Mouse (Mus musculus) hindbrain, embryonic 10.5 days (tissue): ENCODE measurements around the gene Met. TPM values are rescaled to one million over a fixed set of nuclear protein-coding genes. Genes with fewer than 3 reads are reported as not detected.

ENCODE experiments used
- DNase-seq: peaks from one replicate; pipeline ENCODE4 v3.0.0-alpha.2; 2017; ENCODE audit warnings: low spot score
- H3K27ac ChIP-seq: fragments of 300-500 bp; sonication (generic); 2 replicates; pipeline ENCODE4 v1.5.1; 2016; ENCODE audit warnings: mild to moderate bottlenecking, moderate library complexity
- H3K27me3 ChIP-seq: fragments of 300-500 bp; sonication (generic); 2 replicates; pipeline ENCODE4 v1.6.1; 2016; ENCODE audit warnings: mild to moderate bottlenecking; ENCODE audit not compliant: poor library complexity, insufficient read depth, severe bottlenecking
- H3K36me3 ChIP-seq: fragments of 300-500 bp; sonication (generic); 2 replicates; pipeline ENCODE4 v1.6.1; 2016; ENCODE audit warnings: mild to moderate bottlenecking, moderate library complexity
- H3K4me1 ChIP-seq: fragments of 300-500 bp; sonication (generic); replicated peaks from 2 replicates; pipeline ENCODE4 v1.6.1; 2016; ENCODE audit warnings: mild to moderate bottlenecking
- H3K4me3 ChIP-seq: fragments of 300-500 bp; sonication (generic); 2 replicates; pipeline ENCODE4 v1.5.1; 2016; ENCODE audit warnings: mild to moderate bottlenecking, moderate library complexity
- H3K9me3 ChIP-seq: fragments of 300-500 bp; sonication (generic); 2 replicates; pipeline ENCODE4 v1.6.1; 2016; ENCODE audit warnings: mild to moderate bottlenecking, moderate library complexity
- WGBS: fragments of 180-500 bp; shearing (Covaris S2); methylation state at CpG from one replicate; pipeline ENCODE4 v1.1.7; 2016; 5-methylcytosine and 5-hydroxymethylcytosine counted together
- polyA plus RNA-seq: library from polyadenylated mRNA; unstranded; fragments of >200 nt; fragmentation: Nextera tagmentation; extraction: Ambion mirVana; gene quantifications from 2 replicates; pipeline ENCODE4 v1.2.1, GENCODE M21; 2016

Gene Met
- polyA plus RNA-seq, 1 experiment from 2014 or later: 3.2 TPM

DNA sequence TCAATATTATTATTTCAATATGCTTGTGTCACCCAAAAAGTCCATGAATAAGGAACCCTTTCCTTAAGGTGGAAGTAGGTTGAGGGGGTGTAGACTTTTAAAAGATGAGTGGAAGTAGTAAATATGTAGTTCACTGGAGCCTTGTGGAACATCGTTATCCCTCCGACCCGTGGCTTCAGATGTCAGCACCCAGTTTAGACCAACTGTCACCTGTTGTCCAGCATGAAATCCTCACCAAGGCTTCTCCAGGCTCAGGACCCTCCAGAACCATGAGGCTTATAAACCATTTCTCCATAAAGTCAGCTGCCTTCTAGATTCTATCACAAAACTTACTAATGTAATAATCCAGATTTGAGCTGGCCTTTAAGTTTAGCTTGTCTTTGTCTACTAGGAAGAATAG, 9.5 kb downstream of the Met start:
- no peaks in the 10 kb centered on the region for H3K36me3 ChIP-seq
- no peak overlapping the region for H3K27ac ChIP-seq
- no peak for DNase-seq
- peaks cover 3% of the 10 kb centered on the region; the same call in 1 of the 2 replicates for H3K27me3 ChIP-seq
- H3K9me3 ChIP-seq: no peaks in the 10 kb centered on the region
- H3K4me3 ChIP-seq: no peak overlapping the region
- 91% methylated on average over 3 of the region's 3 CpGs for WGBS
- no peaks in the 10 kb centered on the region for H3K4me1 ChIP-seq

DNA sequence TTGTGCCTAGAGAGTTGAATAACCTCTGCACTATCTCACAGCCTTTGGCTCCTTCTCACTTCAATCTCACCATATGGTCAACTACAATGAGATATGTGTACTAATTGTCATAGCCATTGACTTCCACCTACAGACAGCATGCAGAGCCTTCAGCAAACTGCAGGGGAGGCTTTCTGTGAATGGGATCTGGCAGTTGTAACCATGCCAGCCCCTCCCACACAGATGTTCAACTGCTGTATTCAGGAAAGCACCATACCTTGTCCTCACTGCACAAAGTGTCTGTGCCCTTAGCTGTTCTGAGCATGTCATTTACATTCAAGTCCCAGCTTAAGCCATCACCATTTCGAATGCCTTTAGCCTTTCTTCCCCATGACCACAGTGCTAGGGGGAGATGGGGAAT, 14.2 kb downstream of the Met start:
- H3K4me3 ChIP-seq: no peak overlapping the region
- H3K27ac ChIP-seq: no peak overlapping the region
- H3K27me3 ChIP-seq: peaks cover 3% of the 10 kb centered on the region; the same call in 1 of the 2 replicates
- no peak for DNase-seq
- no peaks in the 10 kb centered on the region for H3K9me3 ChIP-seq
- H3K36me3 ChIP-seq: no peaks in the 10 kb centered on the region
- H3K4me1 ChIP-seq: no peaks in the 10 kb centered on the region
- WGBS: 82% methylated on average over 1 of the region's 1 CpGs

DNA sequence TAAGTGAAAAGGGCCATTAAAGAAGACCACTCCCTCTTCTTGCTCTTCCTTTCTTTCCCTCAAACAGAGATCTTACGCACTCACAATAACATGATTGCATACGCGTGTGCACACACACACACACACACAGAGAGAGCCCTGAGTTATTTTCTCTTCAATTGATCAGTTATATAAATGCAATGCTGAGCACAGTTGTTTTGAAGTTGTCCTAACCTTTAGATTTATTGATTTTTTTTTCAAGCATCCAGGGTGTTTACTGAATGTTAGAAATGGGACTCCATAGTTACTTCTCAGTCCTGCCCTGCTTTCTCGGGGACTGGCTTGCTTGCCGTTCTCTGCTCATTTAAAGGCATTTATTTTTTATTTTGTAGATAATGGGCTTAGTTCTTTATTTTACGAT, 14.7 kb downstream of the Met start:
- H3K36me3 ChIP-seq: no peaks in the 10 kb centered on the region
- H3K9me3 ChIP-seq: no peaks in the 10 kb centered on the region
- H3K27ac ChIP-seq: no peak overlapping the region
- DNase-seq: no peak
- 88% methylated on average over 6 of the region's 6 CpGs for WGBS
- H3K27me3 ChIP-seq: peaks cover 3% of the 10 kb centered on the region; the same call in 1 of the 2 replicates
- H3K4me1 ChIP-seq: no peaks in the 10 kb centered on the region
- no peak overlapping the region for H3K4me3 ChIP-seq

DNA sequence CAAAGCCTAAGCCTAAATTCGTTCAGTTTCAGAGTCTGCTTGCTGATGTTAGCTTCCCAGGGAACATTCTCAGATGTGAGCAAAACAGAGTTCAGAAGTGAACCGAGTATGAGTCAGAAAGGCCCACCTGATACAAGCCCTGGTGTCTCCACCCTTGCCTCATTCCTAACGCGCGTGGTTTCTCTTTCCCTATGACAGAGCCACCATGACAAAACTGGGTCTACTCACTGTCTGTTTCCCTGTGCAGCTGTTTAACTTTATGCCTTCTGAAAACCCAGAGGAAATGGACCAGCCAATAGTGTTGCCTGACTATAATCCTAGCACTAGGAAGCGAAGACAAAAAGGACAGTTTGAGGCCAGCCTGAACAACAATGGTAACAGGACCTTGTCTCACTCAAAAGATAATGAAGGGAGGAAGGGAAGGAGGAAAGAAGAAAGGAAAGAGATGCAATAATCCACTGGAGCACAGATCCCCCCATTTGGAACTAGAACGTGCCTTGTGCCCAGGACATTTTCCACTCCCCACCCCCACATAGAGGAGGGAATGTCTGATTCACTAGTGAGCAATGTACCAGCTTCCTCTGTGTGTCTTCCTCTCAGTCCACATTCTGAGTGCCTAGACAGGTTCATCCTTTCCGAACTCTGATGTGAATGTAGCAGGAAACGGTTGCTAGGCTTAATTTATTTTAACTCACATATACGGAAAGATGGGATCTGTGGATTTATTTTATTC, 15.4 kb downstream of the Met start:
- H3K27ac ChIP-seq: no peak overlapping the region
- no peak overlapping the region for H3K4me3 ChIP-seq
- no peaks in the 10 kb centered on the region for H3K4me1 ChIP-seq
- 86% methylated on average over 10 of the region's 10 CpGs for WGBS
- H3K9me3 ChIP-seq: no peaks in the 10 kb centered on the region
- DNase-seq: no peak
- H3K36me3 ChIP-seq: no peaks in the 10 kb centered on the region
- peaks cover 3% of the 10 kb centered on the region; the same call in 1 of the 2 replicates for H3K27me3 ChIP-seq

DNA sequence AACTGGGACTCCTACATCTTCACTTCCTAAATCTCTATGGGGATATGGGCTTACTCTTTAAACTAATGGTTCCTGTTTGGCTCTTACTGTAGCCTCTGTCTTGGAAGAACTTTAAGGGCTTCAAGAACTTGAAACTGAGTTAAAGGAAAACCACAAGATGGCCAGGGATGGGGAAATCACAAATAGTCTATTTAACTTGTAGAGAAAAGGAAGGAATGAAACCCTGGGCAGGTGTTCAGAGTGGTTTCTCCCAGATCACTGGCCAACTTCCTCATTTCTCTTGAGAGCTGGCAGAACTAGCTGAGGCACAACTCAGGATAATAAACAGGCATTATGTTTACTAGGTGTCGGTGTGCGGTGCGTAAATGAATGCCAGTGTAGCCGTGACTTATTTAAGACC, 17.5 kb downstream of the Met start:
- no peaks in the 10 kb centered on the region for H3K9me3 ChIP-seq
- H3K4me1 ChIP-seq: no peaks in the 10 kb centered on the region
- no peaks in the 10 kb centered on the region; the same call in 1 of the 2 replicates for H3K27me3 ChIP-seq
- no peak overlapping the region for H3K27ac ChIP-seq
- H3K4me3 ChIP-seq: no peak overlapping the region
- 90% methylated on average over 4 of the region's 4 CpGs for WGBS
- DNase-seq: no peak
- H3K36me3 ChIP-seq: no peaks in the 10 kb centered on the region

DNA sequence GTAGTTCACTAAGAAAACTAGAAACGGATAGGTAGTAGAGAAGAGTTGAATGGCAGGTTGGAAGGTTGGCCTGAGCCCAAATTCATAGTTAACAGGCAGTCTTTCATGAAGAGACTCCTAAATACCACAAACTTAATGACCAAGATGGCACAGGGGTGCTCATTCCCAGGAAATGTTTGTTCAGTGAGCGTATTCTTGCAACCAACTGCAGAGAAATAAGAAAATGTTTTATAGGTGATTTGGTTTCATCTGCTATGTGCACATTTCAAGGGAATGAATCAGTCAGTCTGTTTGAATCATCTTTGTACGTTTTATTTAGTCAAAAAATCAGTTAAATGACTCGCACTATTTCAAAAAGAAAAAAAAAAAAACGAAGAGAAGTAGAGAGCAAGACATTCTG, 21.6 kb downstream of the Met start:
- Histone ChIP-seq H3K9me3 (no peaks in the 10 kb centered on the region), H3K4me3 (no peak overlapping the region), H3K27ac (no peak overlapping the region), H3K36me3 (no peaks in the 10 kb centered on the region), H3K4me1 (no peaks in the 10 kb centered on the region), H3K27me3 (no peaks in the 10 kb centered on the region)
- WGBS: 91% methylated on average over 5 of the region's 5 CpGs
- no peak for DNase-seq

DNA sequence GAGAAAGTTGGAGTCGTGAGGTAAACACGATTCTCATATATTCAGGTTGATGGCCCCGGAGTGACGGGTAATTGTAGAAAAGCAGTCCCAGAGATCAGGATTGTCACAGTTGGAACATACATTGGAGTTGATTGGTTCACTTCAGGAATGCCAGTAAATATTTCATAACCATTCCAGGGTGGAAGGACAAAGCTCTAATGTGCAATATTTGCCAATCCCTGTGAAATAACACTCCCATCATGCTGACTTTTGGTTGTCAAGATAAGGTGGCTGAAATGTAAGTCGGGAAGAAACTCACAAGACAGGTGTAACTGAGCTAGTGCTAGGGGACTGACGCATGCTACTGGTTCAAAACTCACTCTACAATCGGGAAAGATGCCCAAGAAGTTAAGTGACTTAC, 22.2 kb downstream of the Met start:
- Histone ChIP-seq H3K36me3 (no peaks in the 10 kb centered on the region), H3K9me3 (no peaks in the 10 kb centered on the region), H3K4me3 (no peak overlapping the region), H3K27me3 (no peaks in the 10 kb centered on the region), H3K4me1 (no peaks in the 10 kb centered on the region), H3K27ac (no peak overlapping the region)
- no peak for DNase-seq
- 92% methylated on average over 7 of the region's 7 CpGs for WGBS

DNA sequence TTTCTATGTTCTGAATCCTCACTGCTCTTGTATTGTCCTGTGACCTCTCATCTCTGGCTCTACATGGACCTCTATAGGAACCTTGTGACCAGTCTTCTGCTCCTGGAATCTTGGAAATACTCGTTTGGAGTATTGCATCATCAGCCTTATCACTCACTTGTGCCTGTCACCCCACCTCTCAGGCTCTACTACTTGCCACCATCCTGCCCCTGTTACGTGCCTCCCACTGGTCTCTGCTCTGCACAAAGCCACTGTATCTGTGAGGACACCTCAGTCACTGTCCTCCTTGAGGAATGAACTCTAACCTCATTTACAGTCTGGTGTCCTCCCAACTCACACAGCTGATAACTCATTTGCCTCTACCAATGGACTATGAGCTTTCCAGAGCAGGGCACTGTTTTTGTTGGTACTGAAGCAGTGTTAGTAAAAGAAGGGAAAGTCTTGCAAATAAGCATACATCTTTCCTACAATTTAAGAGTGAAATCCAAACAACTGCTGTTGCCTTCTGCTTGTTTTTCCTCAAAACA, 24.8 kb downstream of the Met start:
- Histone ChIP-seq H3K9me3 (no peaks in the 10 kb centered on the region), H3K27ac (no peak overlapping the region), H3K36me3 (no peaks in the 10 kb centered on the region), H3K4me1 (no peaks in the 10 kb centered on the region), H3K4me3 (no peak overlapping the region), H3K27me3 (no peaks in the 10 kb centered on the region)
- 76% methylated on average over 2 of the region's 2 CpGs for WGBS
- DNase-seq: no peak

DNA sequence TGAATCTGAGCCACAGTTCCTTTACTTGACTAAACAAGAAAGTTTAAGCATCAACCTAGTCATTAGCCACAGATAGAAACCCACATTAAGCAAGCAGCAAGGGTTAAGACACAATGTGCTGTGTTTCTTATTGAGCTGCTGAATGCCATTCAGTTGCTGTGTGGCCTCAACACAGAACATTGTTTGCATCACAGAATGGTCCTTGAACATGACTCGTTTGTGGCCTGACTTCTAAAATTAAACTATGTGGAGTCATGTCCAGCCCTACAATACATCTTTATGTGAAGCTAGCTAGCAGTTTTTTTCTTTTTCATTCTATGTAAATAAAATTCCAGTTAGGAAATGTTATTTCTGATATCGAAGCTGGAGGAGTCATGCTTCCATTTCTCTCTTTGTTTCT, 27.2 kb downstream of the Met start:
- H3K4me3 ChIP-seq: no peak overlapping the region
- no peak for DNase-seq
- WGBS: 73% methylated on average over 2 of the region's 2 CpGs
- H3K27me3 ChIP-seq: no peaks in the 10 kb centered on the region
- H3K4me1 ChIP-seq: no peaks in the 10 kb centered on the region
- H3K9me3 ChIP-seq: no peaks in the 10 kb centered on the region
- no peaks in the 10 kb centered on the region for H3K36me3 ChIP-seq
- no peak overlapping the region for H3K27ac ChIP-seq

DNA sequence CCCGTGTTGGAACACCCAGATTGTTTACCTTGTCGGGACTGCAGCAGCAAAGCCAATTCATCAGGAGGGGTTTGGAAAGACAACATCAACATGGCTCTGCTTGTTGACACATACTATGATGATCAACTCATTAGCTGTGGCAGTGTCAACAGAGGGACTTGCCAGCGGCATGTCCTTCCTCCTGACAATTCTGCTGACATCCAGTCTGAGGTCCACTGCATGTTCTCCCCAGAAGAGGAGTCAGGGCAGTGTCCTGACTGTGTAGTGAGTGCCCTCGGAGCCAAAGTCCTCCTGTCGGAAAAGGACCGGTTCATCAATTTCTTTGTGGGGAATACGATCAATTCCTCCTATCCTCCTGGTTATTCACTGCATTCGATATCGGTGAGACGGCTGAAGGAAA, 27.9 kb downstream of the Met start:
- no peak for DNase-seq
- H3K36me3 ChIP-seq: no peaks in the 10 kb centered on the region
- no peak overlapping the region for H3K27ac ChIP-seq
- no peaks in the 10 kb centered on the region for H3K9me3 ChIP-seq
- WGBS: 87% methylated on average over 10 of the region's 10 CpGs
- no peaks in the 10 kb centered on the region for H3K27me3 ChIP-seq
- no peak overlapping the region for H3K4me3 ChIP-seq
- no peaks in the 10 kb centered on the region for H3K4me1 ChIP-seq

DNA sequence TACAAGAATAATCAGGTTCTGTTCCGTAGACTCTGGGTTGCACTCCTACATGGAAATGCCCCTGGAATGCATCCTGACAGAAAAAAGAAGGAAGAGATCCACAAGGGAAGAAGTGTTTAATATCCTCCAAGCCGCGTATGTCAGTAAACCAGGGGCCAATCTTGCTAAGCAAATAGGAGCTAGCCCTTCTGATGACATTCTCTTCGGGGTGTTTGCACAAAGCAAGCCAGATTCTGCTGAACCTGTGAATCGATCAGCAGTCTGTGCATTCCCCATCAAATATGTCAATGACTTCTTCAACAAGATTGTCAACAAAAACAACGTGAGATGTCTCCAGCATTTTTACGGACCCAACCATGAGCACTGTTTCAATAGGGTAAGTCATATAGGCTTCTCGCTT, 28.5 kb downstream of the Met start:
- H3K27ac ChIP-seq: no peak overlapping the region
- no peaks in the 10 kb centered on the region for H3K27me3 ChIP-seq
- WGBS: 90% methylated on average over 8 of the region's 8 CpGs
- no peak overlapping the region for H3K4me3 ChIP-seq
- H3K36me3 ChIP-seq: no peaks in the 10 kb centered on the region
- H3K4me1 ChIP-seq: no peaks in the 10 kb centered on the region
- H3K9me3 ChIP-seq: no peaks in the 10 kb centered on the region
- DNase-seq: no peak

DNA sequence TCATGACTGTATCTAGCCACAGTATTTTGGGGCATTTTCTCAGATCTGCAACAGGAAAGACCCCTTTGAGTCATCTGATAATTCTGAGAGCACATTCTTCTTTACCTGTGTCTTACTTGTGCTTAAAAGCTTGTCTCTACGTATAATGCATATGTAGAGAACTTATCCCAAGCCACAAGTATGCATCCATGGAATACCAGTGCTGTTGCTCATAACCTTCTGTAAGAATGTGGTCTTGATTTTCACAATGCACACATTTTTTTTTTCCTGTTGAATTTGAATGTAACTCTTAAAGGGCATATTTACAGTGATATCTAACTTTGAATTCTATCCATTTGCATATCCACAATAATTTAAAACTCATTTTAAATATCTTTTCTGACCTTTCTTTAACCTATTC, 31.8 kb downstream of the Met start:
- no peak overlapping the region for H3K27ac ChIP-seq
- no peaks in the 10 kb centered on the region for H3K4me1 ChIP-seq
- WGBS: 93% methylated on average over 1 of the region's 1 CpGs
- H3K4me3 ChIP-seq: no peak overlapping the region
- no peaks in the 10 kb centered on the region for H3K9me3 ChIP-seq
- no peaks in the 10 kb centered on the region for H3K36me3 ChIP-seq
- no peak for DNase-seq
- H3K27me3 ChIP-seq: no peaks in the 10 kb centered on the region

DNA sequence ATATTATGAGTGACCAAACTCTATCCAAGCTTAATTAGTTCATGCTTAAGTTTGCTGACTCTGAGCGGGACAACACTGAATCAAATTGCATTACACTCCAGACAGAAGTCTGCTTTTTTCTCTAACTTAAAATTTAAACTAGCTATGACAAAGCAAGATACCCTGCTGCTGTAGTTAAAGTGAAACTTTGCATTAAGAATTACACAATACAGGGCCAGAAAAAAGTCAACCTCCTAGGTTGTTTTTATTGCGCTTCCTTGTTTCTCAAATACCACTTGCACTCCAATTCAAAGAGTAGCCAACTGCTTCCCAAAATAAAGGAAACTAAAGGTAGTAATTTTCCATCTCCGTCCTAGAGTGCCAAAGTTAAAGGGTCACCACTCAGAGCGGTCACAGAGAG, 33.8 kb downstream of the Met start:
- Histone ChIP-seq H3K27me3 (no peaks in the 10 kb centered on the region), H3K36me3 (no peaks in the 10 kb centered on the region), H3K9me3 (no peaks in the 10 kb centered on the region), H3K4me3 (no peak overlapping the region), H3K27ac (no peak overlapping the region), H3K4me1 (no peaks in the 10 kb centered on the region)
- no peak for DNase-seq
- 68% methylated on average over 4 of the region's 4 CpGs for WGBS

DNA sequence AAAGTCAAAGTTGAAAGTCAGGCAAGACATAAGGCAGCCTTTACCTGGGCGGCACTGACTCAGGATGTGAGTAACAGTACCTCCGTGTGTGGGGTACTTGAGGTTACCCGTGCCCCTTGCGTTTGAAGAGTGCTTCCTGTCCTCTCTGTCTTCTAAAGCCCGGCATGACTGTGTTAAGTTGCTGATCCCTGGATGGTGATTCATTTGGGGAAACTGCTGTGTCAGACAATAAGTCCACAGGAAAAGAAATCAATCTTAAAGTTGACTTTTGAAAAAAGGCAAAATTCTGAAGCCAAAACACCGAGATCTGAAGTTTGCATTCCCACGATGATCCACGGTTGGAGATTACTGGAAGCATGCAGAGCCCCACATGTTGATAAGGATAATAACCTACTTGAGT, 35.2 kb downstream of the Met start:
- no peak overlapping the region for H3K4me3 ChIP-seq
- no peaks in the 10 kb centered on the region for H3K4me1 ChIP-seq
- DNase-seq: no peak
- no peaks in the 10 kb centered on the region for H3K27me3 ChIP-seq
- no peaks in the 10 kb centered on the region for H3K36me3 ChIP-seq
- H3K9me3 ChIP-seq: no peaks in the 10 kb centered on the region
- no peak overlapping the region for H3K27ac ChIP-seq
- 88% methylated on average over 8 of the region's 8 CpGs for WGBS
